Mouse (Mus musculus): ENCODE measurements around the gene Ptpn23. TPM values are rescaled to one million over a fixed set of nuclear protein-coding genes. Genes with fewer than 3 reads are reported as not detected.

The Ptpn23 gene
- polyA plus RNA-seq (2014; fragmentation: Nextera tagmentation; extraction: Ambion mirVana), result 16.4 and 19.1 TPM in 2 replicates

GRCm38 (mm10) chr9:110408099-110408773, at the start of gene Ptpn23:
Gene Ptpn23 (minus strand): TSS chr9:110408213.
- TF ChIP-seq CTCF (IDR thresholded peaks at IDR 0.05; ENCODE audit: low read depth), result no peak
- WGBS, result under 1% methylated on average over 39 of the region's 39 CpGs
- peak within 1 kb of the TSS; percentile 92 for H3K4me2 ChIP-seq
- H3K9me3 ChIP-seq (ENCODE audit: low read depth, low read length), result no peaks in the 10 kb centered on the region
- H3K9ac ChIP-seq, result peak within 1 kb of the TSS; percentile 83
- peak within 1 kb of the TSS; percentile 89 for H3K4me3 ChIP-seq (ENCODE audit: low read depth, low read length)
- DNase-seq, result peak; percentile 98
- H3K27me3 ChIP-seq (ENCODE audit: insufficient read depth, low read length), result no peaks in the 10 kb centered on the region
- peak; percentile 95 for ATAC-seq (ENCODE audit: insufficient read depth)
- H3K4me1 ChIP-seq (ENCODE audit: insufficient read depth), result peaks cover 10% of the 10 kb centered on the region; the same call in 1 of the 2 replicates
- H3K27ac ChIP-seq (ENCODE audit: low read depth), result peak within 1 kb of the TSS; percentile 87
- no peaks in the 10 kb centered on the region for H3K36me3 ChIP-seq (ENCODE audit: insufficient read depth)

GRCm38 (mm10) chr9:110452523-110452922, 44.5 kb upstream of the Ptpn23 start:
- H3K27me3 ChIP-seq (ENCODE audit: insufficient read depth, low read length), result no peaks in the 10 kb centered on the region
- 70% methylated on average over 3 of the region's 3 CpGs for WGBS
- no peak overlapping the region for H3K4me3 ChIP-seq (ENCODE audit: low read depth, low read length)
- no peak overlapping the region for H3K4me2 ChIP-seq
- peaks cover 12% of the 10 kb centered on the region; the same call in 1 of the 2 replicates for H3K36me3 ChIP-seq (ENCODE audit: insufficient read depth)
- no peak overlapping the region for H3K27ac ChIP-seq (ENCODE audit: low read depth)
- no peak overlapping the region for H3K9ac ChIP-seq
- no peaks in the 10 kb centered on the region for H3K9me3 ChIP-seq (ENCODE audit: low read depth, low read length)
- no peak for TF ChIP-seq CTCF (IDR thresholded peaks at IDR 0.05; ENCODE audit: low read depth)
- ATAC-seq (ENCODE audit: insufficient read depth), result no peak
- no peak for DNase-seq
- H3K4me1 ChIP-seq (ENCODE audit: insufficient read depth), result no peaks in the 10 kb centered on the region

- H3K36me3 ChIP-seq (ENCODE audit: insufficient read depth), result peaks cover 3% of the 10 kb centered on the region; the same call in 1 of the 2 replicates
- no peak overlapping the region for H3K4me3 ChIP-seq (ENCODE audit: low read depth, low read length)
- no peak overlapping the region for H3K9ac ChIP-seq
- DNase-seq (peak; percentile 94), ATAC-seq (ENCODE audit: insufficient read depth) (peak; percentile 82)
- H3K4me1 ChIP-seq (ENCODE audit: insufficient read depth), result no peaks in the 10 kb centered on the region
- H3K4me2 ChIP-seq, result no peak overlapping the region
- 37% methylated on average over 11 of the region's 11 CpGs for WGBS
- H3K27ac ChIP-seq (ENCODE audit: low read depth), result no peak overlapping the region
- H3K27me3 ChIP-seq (ENCODE audit: insufficient read depth, low read length), result no peaks in the 10 kb centered on the region
- peak; percentile 89 for TF ChIP-seq CTCF (IDR thresholded peaks at IDR 0.05; ENCODE audit: low read depth)
- no peaks in the 10 kb centered on the region for H3K9me3 ChIP-seq (ENCODE audit: low read depth, low read length)
These were observed 41.0 kb upstream of the Ptpn23 start for GRCm38 (mm10) chr9:110448857-110449617.

GRCm38 (mm10) chr9:110448356-110448755, 40.3 kb upstream of the Ptpn23 start:
- Histone ChIP-seq H3K27ac (ENCODE audit: low read depth) (no peak overlapping the region), H3K27me3 (ENCODE audit: insufficient read depth, low read length) (no peaks in the 10 kb centered on the region), H3K4me2 (no peak overlapping the region), H3K9me3 (ENCODE audit: low read depth, low read length) (no peaks in the 10 kb centered on the region), H3K36me3 (ENCODE audit: insufficient read depth) (peaks cover 3% of the 10 kb centered on the region; the same call in 1 of the 2 replicates), H3K4me3 (ENCODE audit: low read depth, low read length) (no peak overlapping the region), H3K4me1 (ENCODE audit: insufficient read depth) (no peaks in the 10 kb centered on the region), H3K9ac (no peak overlapping the region)
- no peak; the same call in 1 of the 2 replicates for ATAC-seq (ENCODE audit: insufficient read depth)
- no peak for TF ChIP-seq CTCF (IDR thresholded peaks at IDR 0.05; ENCODE audit: low read depth)
- WGBS, result 81% methylated on average over 15 of the region's 15 CpGs
- no peak for DNase-seq

GRCm38 (mm10) chr9:110440559-110440958, 32.5 kb upstream of the Ptpn23 start:
- Histone ChIP-seq H3K4me3 (ENCODE audit: low read depth, low read length) (no peak overlapping the region), H3K36me3 (ENCODE audit: insufficient read depth) (peaks cover 11% of the 10 kb centered on the region; the same call in 1 of the 2 replicates), H3K9me3 (ENCODE audit: low read depth, low read length) (no peaks in the 10 kb centered on the region), H3K27ac (ENCODE audit: low read depth) (no peak overlapping the region), H3K27me3 (ENCODE audit: insufficient read depth, low read length) (no peaks in the 10 kb centered on the region), H3K9ac (no peak overlapping the region), H3K4me2 (no peak overlapping the region), H3K4me1 (ENCODE audit: insufficient read depth) (no peaks in the 10 kb centered on the region)
- 84% methylated on average over 6 of the region's 6 CpGs for WGBS
- TF ChIP-seq CTCF (IDR thresholded peaks at IDR 0.05; ENCODE audit: low read depth), result no peak
- no peak for DNase-seq
- ATAC-seq (ENCODE audit: insufficient read depth), result no peak

GRCm38 (mm10) chr9:110440049-110440448, 32.0 kb upstream of the Ptpn23 start:
- no peak for TF ChIP-seq CTCF (IDR thresholded peaks at IDR 0.05; ENCODE audit: low read depth)
- H3K4me3 ChIP-seq (ENCODE audit: low read depth, low read length), result no peak overlapping the region
- no peak overlapping the region for H3K4me2 ChIP-seq
- ATAC-seq (ENCODE audit: insufficient read depth) (no peak), DNase-seq (no peak)
- WGBS, result 65% methylated on average over 3 of the region's 5 CpGs
- peaks cover 17% of the 10 kb centered on the region; the same call in 1 of the 2 replicates for H3K36me3 ChIP-seq (ENCODE audit: insufficient read depth)
- no peaks in the 10 kb centered on the region for H3K4me1 ChIP-seq (ENCODE audit: insufficient read depth)
- H3K27me3 ChIP-seq (ENCODE audit: insufficient read depth, low read length), result no peaks in the 10 kb centered on the region
- H3K9ac ChIP-seq, result no peak overlapping the region
- no peaks in the 10 kb centered on the region for H3K9me3 ChIP-seq (ENCODE audit: low read depth, low read length)
- no peak overlapping the region for H3K27ac ChIP-seq (ENCODE audit: low read depth)

GRCm38 (mm10) chr9:110436041-110436440, 28.0 kb upstream of the Ptpn23 start:
- ATAC-seq (ENCODE audit: insufficient read depth), result no peak
- Histone ChIP-seq H3K9me3 (ENCODE audit: low read depth, low read length) (no peaks in the 10 kb centered on the region), H3K9ac (no peak overlapping the region), H3K4me1 (ENCODE audit: insufficient read depth) (no peaks in the 10 kb centered on the region), H3K27ac (ENCODE audit: low read depth) (no peak overlapping the region), H3K4me3 (ENCODE audit: low read depth, low read length) (no peak overlapping the region), H3K36me3 (ENCODE audit: insufficient read depth) (peaks cover 30% of the 10 kb centered on the region), H3K4me2 (no peak overlapping the region), H3K27me3 (ENCODE audit: insufficient read depth, low read length) (no peaks in the 10 kb centered on the region)
- WGBS, result 91% methylated on average over 11 of the region's 11 CpGs
- no peak for TF ChIP-seq CTCF (IDR thresholded peaks at IDR 0.05; ENCODE audit: low read depth)
- no peak for DNase-seq

Data from lung, embryonic 14.5 days (tissue).